Comparison of ENCODE assay signal across 16 mouse cellular contexts in genomic region chr13:75091071-75091470, GRCm38 (mm10). TPM values are rescaled to one million over a fixed set of nuclear protein-coding genes. Genes with fewer than 3 reads are reported as not detected.
DNase-seq lines count a peak whose midpoint lies in the region; ATAC-seq and TF ChIP-seq lines count a peak whose summit lies in the region.
"Had no signal": no experiment of that assay in that cellular context is flagged by ENCODE, and none has a peak within 500 bp of the region (broad histone marks: within the 10 kb centered on the region; RNA-seq: fewer than 3 reads in every experiment).

No protein-coding gene starts in this region.

- H3K36me3 ChIP-seq in intestine, embryonic 15.5 days: no peaks in the 10 kb centered on the region
- no peaks in the 10 kb centered on the region for H3K36me3 ChIP-seq in intestine, embryonic 16.5 days (ENCODE audit: control insufficient read depth, insufficient read depth, low read length)
- no peaks in the 10 kb centered on the region for H3K36me3 ChIP-seq in stomach, embryonic 14.5 days (ENCODE audit: control insufficient read depth, insufficient read depth, low read length)
- H3K36me3 ChIP-seq in stomach, postnatal 0 days (ENCODE audit: control insufficient read depth, insufficient read depth, low read length): no peaks in the 10 kb centered on the region
- H3K36me3 ChIP-seq: embryonic facial prominence, embryonic 12.5 days; heart, embryonic 12.5 days had no signal

- no peaks in the 10 kb centered on the region for H3K4me1 ChIP-seq in intestine, embryonic 15.5 days (replicated peaks)
- H3K4me1 ChIP-seq in intestine, embryonic 16.5 days (ENCODE audit: control insufficient read depth, insufficient read depth, low read length): peaks cover 4% of the 10 kb centered on the region; the same call in 1 of the 2 replicates
- H3K4me1 ChIP-seq in stomach, embryonic 14.5 days (ENCODE audit: control insufficient read depth, insufficient read depth, low read length): no peaks in the 10 kb centered on the region
- H3K4me1 ChIP-seq in stomach, postnatal 0 days (replicated peaks; ENCODE audit: control insufficient read depth, insufficient read depth): no peaks in the 10 kb centered on the region

- intact Hi-C loops in left cerebral cortex, postnatal 36 days (cut with DNase I): no loop called here

- ATAC-seq in intestine, embryonic 15.5 days: no peak
- no peak for ATAC-seq in intestine, embryonic 16.5 days
- ATAC-seq in stomach, embryonic 14.5 days (ENCODE audit: insufficient number of reproducible peaks, insufficient read depth, low FRiP score, low read depth): no peak
- ATAC-seq in stomach, postnatal 0 days (ENCODE audit: low FRiP score, low TSS enrichment): no peak
- ATAC-seq: Patski had no signal

- H3K4me2 ChIP-seq in intestine, embryonic 15.5 days (replicated peaks): 0 out of 2 replicates have a peak overlapping the region, but pooled peaks have one; percentile 53
- no peak overlapping the region for H3K4me2 ChIP-seq in intestine, embryonic 16.5 days (ENCODE audit: low read depth, low read length)
- no peak overlapping the region for H3K4me2 ChIP-seq in stomach, embryonic 14.5 days (replicated peaks; ENCODE audit: low read depth, low read length)
- H3K4me2 ChIP-seq in stomach, postnatal 0 days (replicated peaks; ENCODE audit: low read depth): no peak overlapping the region

- DNase-seq in stomach, postnatal 0 days (ENCODE audit: low spot score): no peak
- DNase-seq in left cerebral cortex, postnatal 36 days (ENCODE audit: low spot score in 2 of 2): peak; percentile 13 to 16
- no peak for DNase-seq in spleen, adult 12 weeks (ENCODE audit: low spot score)
- no peak for DNase-seq in gastrocnemius, adult 18-20 months (ENCODE audit: low spot score)
- no peak for DNase-seq in B cell, adult 2 months
- DNase-seq: adrenal gland, adult 8-10 months; lung, postnatal 14 days; spleen, adult 18-20 months had no signal

- TF ChIP-seq EP300 in stomach, postnatal 0 days (optimal IDR thresholded peaks at IDR 0.05): no peak

- TF ChIP-seq CTCF in stomach, postnatal 0 days (IDR thresholded peaks at IDR 0.05; ENCODE audit: low read depth): no peak

- H3K9ac ChIP-seq in intestine, embryonic 15.5 days: no peak overlapping the region
- no peak overlapping the region for H3K9ac ChIP-seq in intestine, embryonic 16.5 days (ENCODE audit: low read depth, low read length)
- H3K9ac ChIP-seq in stomach, embryonic 14.5 days (replicated peaks; ENCODE audit: low read depth, low read length): no peak overlapping the region
- H3K9ac ChIP-seq in stomach, postnatal 0 days (ENCODE audit: low read length): no peak overlapping the region
- H3K9ac ChIP-seq: embryonic facial prominence, embryonic 12.5 days; heart, embryonic 12.5 days had no signal

- no peak overlapping the region for H3K27ac ChIP-seq in intestine, embryonic 15.5 days
- no peak overlapping the region for H3K27ac ChIP-seq in intestine, embryonic 16.5 days (ENCODE audit: low read length)
- H3K27ac ChIP-seq in stomach, embryonic 14.5 days (ENCODE audit: low read length): no peak overlapping the region
- H3K27ac ChIP-seq in stomach, postnatal 0 days (replicated peaks): no peak overlapping the region
- H3K27ac ChIP-seq: embryonic facial prominence, embryonic 12.5 days had no signal

- H3K27me3 ChIP-seq in intestine, embryonic 15.5 days (replicated peaks): peaks cover 19% of the 10 kb centered on the region; the same call in 1 of the 2 replicates
- H3K27me3 ChIP-seq in intestine, embryonic 16.5 days (replicated peaks; ENCODE audit: control insufficient read depth, insufficient read depth, low read length): peaks cover 3% of the 10 kb centered on the region
- H3K27me3 ChIP-seq in stomach, embryonic 14.5 days (ENCODE audit: control insufficient read depth, insufficient read depth, low read length): peaks cover 12% of the 10 kb centered on the region
- H3K27me3 ChIP-seq in stomach, postnatal 0 days (ENCODE audit: control insufficient read depth, insufficient read depth, low read length): no peaks in the 10 kb centered on the region

- no peak overlapping the region for H3K4me3 ChIP-seq in intestine, embryonic 15.5 days (replicated peaks)
- no peak overlapping the region for H3K4me3 ChIP-seq in intestine, embryonic 16.5 days (ENCODE audit: low read length)
- H3K4me3 ChIP-seq in stomach, embryonic 14.5 days (ENCODE audit: low read depth, low read length): 0 out of 2 replicates have a peak overlapping the region, but pooled peaks have one; percentile 22
- no peak overlapping the region for H3K4me3 ChIP-seq in stomach, postnatal 0 days (ENCODE audit: low read depth, low read length)
- H3K4me3 ChIP-seq: myocyte had no signal

- H3K9me3 ChIP-seq in intestine, embryonic 15.5 days: no peaks in the 10 kb centered on the region
- no peaks in the 10 kb centered on the region for H3K9me3 ChIP-seq in intestine, embryonic 16.5 days (ENCODE audit: control insufficient read depth, low read length)
- H3K9me3 ChIP-seq in stomach, embryonic 14.5 days (ENCODE audit: control insufficient read depth, low read depth, low read length): no peaks in the 10 kb centered on the region
- no peaks in the 10 kb centered on the region for H3K9me3 ChIP-seq in stomach, postnatal 0 days (ENCODE audit: control insufficient read depth, low read length)
- H3K9me3 ChIP-seq: embryonic facial prominence, embryonic 12.5 days; heart, embryonic 12.5 days had no signal

- 73% methylated on average over 5 of the region's 5 CpGs for WGBS in intestine, embryonic 15.5 days
- WGBS in intestine, embryonic 16.5 days: 72% methylated on average over 5 of the region's 5 CpGs
- 72% methylated on average over 5 of the region's 5 CpGs for WGBS in stomach, embryonic 14.5 days
- WGBS in stomach, postnatal 0 days: 73% methylated on average over 5 of the region's 5 CpGs

RNA-seq across cellular contexts. Expression of gene Pcsk1, which starts 1.4 kb away (rescaled TPM):
- 3.5 TPM in 2 replicates for polyA plus RNA-seq in intestine, embryonic 15.5 days (2015; fragmentation: Nextera tagmentation; extraction: Ambion mirVana)
- 3.2 and 4.7 TPM in 2 replicates for polyA plus RNA-seq in intestine, embryonic 16.5 days (2015; fragmentation: Nextera tagmentation; extraction: Ambion mirVana)
- polyA plus RNA-seq in stomach, embryonic 14.5 days (2014; fragmentation: Nextera tagmentation; extraction: Ambion mirVana): 0.93 and 1.00 TPM in 2 replicates
- 0.93 and 1.0 TPM in 2 replicates for polyA plus RNA-seq in stomach, postnatal 0 days (2015; fragmentation: Nextera tagmentation; extraction: Ambion mirVana)
- 10 to 100 TPM; 35.0 to 39.8 TPM for total RNA-seq in left cerebral cortex, postnatal 36 days (2021)
- under 1 TPM; 0.30 to 0.40 TPM for total RNA-seq in gastrocnemius, adult 18-20 months (2021)
- polyA plus RNA-seq: liver, embryonic 11.5 days; myocyte; Patski had no signal

Comparison
In these comparisons a context has a peak if more than half of its experiments do, and no peak if none do; other contexts are left out.
1. DNase-seq: peak in left cerebral cortex, postnatal 36 days (2 of 2); none in stomach, postnatal 0 days (single experiment), spleen, adult 12 weeks (single experiment), gastrocnemius, adult 18-20 months (single experiment) and B cell, adult 2 months (0 of 2).